Mouse (Mus musculus) limb, embryonic 10.5 days (tissue): ENCODE measurements around the gene Tead1. TPM values are rescaled to one million over a fixed set of nuclear protein-coding genes. Genes with fewer than 3 reads are reported as not detected.

Experiments used
- DNase-seq: peaks from one replicate; pipeline ENCODE4 v3.0.0-alpha.2; 2017; ENCODE audit warnings: low spot score
- H3K27ac ChIP-seq: fragments of 300-500 bp; sonication (generic); 2 replicates; pipeline ENCODE4 v1.5.1; 2016; ENCODE audit warnings: mild to moderate bottlenecking
- H3K27me3 ChIP-seq: fragments of 300-500 bp; sonication (generic); 2 replicates; pipeline ENCODE4 v1.6.1; 2016; ENCODE audit warnings: low read depth, mild to moderate bottlenecking; ENCODE audit not compliant: poor library complexity, severe bottlenecking
- H3K36me3 ChIP-seq: fragments of 300-500 bp; sonication (generic); 2 replicates; pipeline ENCODE4 v1.6.1; 2016; ENCODE audit warnings: mild to moderate bottlenecking, moderate library complexity
- H3K4me1 ChIP-seq: fragments of 300-500 bp; sonication (generic); 2 replicates; pipeline ENCODE4 v1.6.1; 2016
- H3K4me3 ChIP-seq: fragments of 300-500 bp; sonication (generic); 2 replicates; pipeline ENCODE4 v1.5.1; 2016; ENCODE audit warnings: mild to moderate bottlenecking, moderate library complexity
- H3K9me3 ChIP-seq: fragments of 300-500 bp; sonication (generic); replicated peaks from 2 replicates; pipeline ENCODE4 v1.6.1; 2016; ENCODE audit warnings: mild to moderate bottlenecking
- WGBS: fragments of 180-500 bp; shearing (Covaris S2); methylation state at CpG from one replicate; pipeline ENCODE4 v1.1.7; 2016; 5-methylcytosine and 5-hydroxymethylcytosine counted together
- polyA plus RNA-seq: library from polyadenylated mRNA; unstranded; fragments of >200 nt; fragmentation: Nextera tagmentation; extraction: Ambion mirVana; gene quantifications from 2 replicates; pipeline ENCODE4 v1.2.1, GENCODE M21; 2016

Tead1 gene
- polyA plus RNA-seq, 1 experiment from 2014 or later, result 17.3 TPM

- no peak for DNase-seq
- 94% methylated on average over 4 of the region's 4 CpGs for WGBS
- H3K27ac ChIP-seq, result no peak overlapping the region
- H3K9me3 ChIP-seq, result no peaks in the 10 kb centered on the region
- no peak overlapping the region for H3K4me3 ChIP-seq
- H3K27me3 ChIP-seq, result no peaks in the 10 kb centered on the region
- H3K36me3 ChIP-seq, result no peaks in the 10 kb centered on the region
- H3K4me1 ChIP-seq, result peaks cover 62% of the 10 kb centered on the region
Observed at GRCm38 (mm10) chr7:112773601-112774000, 94.5 kb downstream of the Tead1 start.

- DNase-seq, result no peak
- 24% methylated on average over 5 of the region's 5 CpGs for WGBS
- peaks cover 63% of the 10 kb centered on the region for H3K4me1 ChIP-seq
Observed at GRCm38 (mm10) chr7:112775816-112776215, 96.7 kb downstream of the Tead1 start.

GRCm38 (mm10) chr7:112776670-112777069, 97.6 kb downstream of the Tead1 start:
- H3K9me3 ChIP-seq, result no peaks in the 10 kb centered on the region
- 66% methylated on average over 5 of the region's 5 CpGs for WGBS
- H3K36me3 ChIP-seq, result no peaks in the 10 kb centered on the region
- no peak overlapping the region for H3K27ac ChIP-seq
- DNase-seq, result no peak
- no peak overlapping the region for H3K4me3 ChIP-seq
- H3K27me3 ChIP-seq, result no peaks in the 10 kb centered on the region
- peaks cover 56% of the 10 kb centered on the region for H3K4me1 ChIP-seq

More at GRCm38 (mm10) chr7:112775816-112776215, 96.7 kb downstream of the Tead1 start:
- no peaks in the 10 kb centered on the region for H3K36me3 ChIP-seq
- no peaks in the 10 kb centered on the region for H3K9me3 ChIP-seq
- H3K4me3 ChIP-seq, result no peak overlapping the region
- 0 out of 2 replicates have a peak overlapping the region, but pooled peaks have one; percentile 10 for H3K27ac ChIP-seq
- H3K27me3 ChIP-seq, result no peaks in the 10 kb centered on the region

GRCm38 (mm10) chr7:112779636-112780035, 100.5 kb downstream of the Tead1 start:
- WGBS, result 23% methylated on average over 6 of the region's 6 CpGs
- peaks cover 43% of the 10 kb centered on the region for H3K4me1 ChIP-seq
- H3K27me3 ChIP-seq, result no peaks in the 10 kb centered on the region
- H3K27ac ChIP-seq, result peak overlapping the region; percentile 25; the same call in 1 of the 2 replicates
- H3K36me3 ChIP-seq, result peaks cover 6% of the 10 kb centered on the region; the same call in 1 of the 2 replicates
- no peak overlapping the region for H3K4me3 ChIP-seq
- no peak for DNase-seq
- H3K9me3 ChIP-seq, result no peaks in the 10 kb centered on the region

- WGBS, result 75% methylated on average over 6 of the region's 6 CpGs
- DNase-seq, result no peak
- Histone ChIP-seq H3K27me3 (no peaks in the 10 kb centered on the region), H3K27ac (no peak overlapping the region), H3K36me3 (peaks cover 6% of the 10 kb centered on the region; the same call in 1 of the 2 replicates), H3K4me1 (peaks cover 39% of the 10 kb centered on the region), H3K4me3 (no peak overlapping the region), H3K9me3 (no peaks in the 10 kb centered on the region)
Observed at GRCm38 (mm10) chr7:112780910-112781309, 101.8 kb downstream of the Tead1 start.

- H3K4me3 ChIP-seq, result no peak overlapping the region
Observed at GRCm38 (mm10) chr7:112781987-112782386, 102.9 kb downstream of the Tead1 start.

GRCm38 (mm10) chr7:112784278-112784677, 105.2 kb downstream of the Tead1 start:
- Histone ChIP-seq H3K27ac (no peak overlapping the region), H3K36me3 (peaks cover 6% of the 10 kb centered on the region; the same call in 1 of the 2 replicates), H3K4me3 (no peak overlapping the region), H3K4me1 (peaks cover 56% of the 10 kb centered on the region), H3K9me3 (no peaks in the 10 kb centered on the region), H3K27me3 (no peaks in the 10 kb centered on the region)
- WGBS, result 92% methylated on average over 3 of the region's 3 CpGs
- no peak for DNase-seq

More at GRCm38 (mm10) chr7:112781987-112782386, 102.9 kb downstream of the Tead1 start:
- DNase-seq, result no peak
- Histone ChIP-seq H3K36me3 (peaks cover 6% of the 10 kb centered on the region; the same call in 1 of the 2 replicates), H3K27me3 (no peaks in the 10 kb centered on the region), H3K27ac (no peak overlapping the region), H3K4me1 (peaks cover 40% of the 10 kb centered on the region), H3K9me3 (no peaks in the 10 kb centered on the region)
- WGBS, result 85% methylated on average over 8 of the region's 8 CpGs

GRCm38 (mm10) chr7:112785271-112785670, 106.2 kb downstream of the Tead1 start:
- no peaks in the 10 kb centered on the region for H3K9me3 ChIP-seq
- no peak overlapping the region for H3K4me3 ChIP-seq
- DNase-seq, result no peak
- peaks cover 56% of the 10 kb centered on the region for H3K4me1 ChIP-seq
- no peak overlapping the region for H3K27ac ChIP-seq
- H3K36me3 ChIP-seq, result peaks cover 6% of the 10 kb centered on the region; the same call in 1 of the 2 replicates
- no peaks in the 10 kb centered on the region for H3K27me3 ChIP-seq
- 83% methylated on average over 7 of the region's 7 CpGs for WGBS

GRCm38 (mm10) chr7:112786556-112787225, 107.6 kb downstream of the Tead1 start:
- no peak for DNase-seq
- Histone ChIP-seq H3K27ac (peak overlapping the region; percentile 72), H3K36me3 (peaks cover 6% of the 10 kb centered on the region; the same call in 1 of the 2 replicates), H3K4me3 (no peak overlapping the region), H3K4me1 (peaks cover 57% of the 10 kb centered on the region), H3K9me3 (no peaks in the 10 kb centered on the region), H3K27me3 (no peaks in the 10 kb centered on the region)
- WGBS, result 74% methylated on average over 7 of the region's 7 CpGs

GRCm38 (mm10) chr7:112787281-112787680, 108.2 kb downstream of the Tead1 start:
- H3K4me1 ChIP-seq, result peaks cover 57% of the 10 kb centered on the region
- H3K9me3 ChIP-seq, result no peaks in the 10 kb centered on the region
- H3K4me3 ChIP-seq, result no peak overlapping the region
- WGBS, result 83% methylated on average over 7 of the region's 7 CpGs
- H3K27ac ChIP-seq, result peak overlapping the region; percentile 72; the same call in 1 of the 2 replicates
- no peaks in the 10 kb centered on the region for H3K27me3 ChIP-seq
- H3K36me3 ChIP-seq, result peaks cover 6% of the 10 kb centered on the region; the same call in 1 of the 2 replicates
- DNase-seq, result no peak

GRCm38 (mm10) chr7:112788321-112788751, 109.2 kb downstream of the Tead1 start:
- no peaks in the 10 kb centered on the region for H3K27me3 ChIP-seq
- H3K4me3 ChIP-seq, result no peak overlapping the region
- H3K36me3 ChIP-seq, result peaks cover 6% of the 10 kb centered on the region; the same call in 1 of the 2 replicates
- peaks cover 64% of the 10 kb centered on the region for H3K4me1 ChIP-seq
- WGBS, result 73% methylated on average over 7 of the region's 7 CpGs
- DNase-seq, result no peak
- H3K27ac ChIP-seq, result peak overlapping the region; percentile 74
- no peaks in the 10 kb centered on the region for H3K9me3 ChIP-seq

- peaks cover 77% of the 10 kb centered on the region for H3K4me1 ChIP-seq
- 87% methylated on average over 4 of the region's 4 CpGs for WGBS
- DNase-seq, result no peak
- H3K36me3 ChIP-seq, result no peaks in the 10 kb centered on the region
- no peaks in the 10 kb centered on the region for H3K27me3 ChIP-seq
- no peak overlapping the region for H3K4me3 ChIP-seq
- peak overlapping the region; percentile 74; the same call in 1 of the 2 replicates for H3K27ac ChIP-seq
- no peaks in the 10 kb centered on the region for H3K9me3 ChIP-seq
Observed at GRCm38 (mm10) chr7:112789693-112790092, 110.6 kb downstream of the Tead1 start.

- no peak for DNase-seq
- H3K27me3 ChIP-seq, result no peaks in the 10 kb centered on the region
- WGBS, result 61% methylated on average over 2 of the region's 2 CpGs
- H3K4me3 ChIP-seq, result no peak overlapping the region
- no peaks in the 10 kb centered on the region for H3K9me3 ChIP-seq
- peaks cover 81% of the 10 kb centered on the region for H3K4me1 ChIP-seq
- no peak overlapping the region for H3K27ac ChIP-seq
- H3K36me3 ChIP-seq, result no peaks in the 10 kb centered on the region
Observed at GRCm38 (mm10) chr7:112790334-112790733, 111.2 kb downstream of the Tead1 start.
